Mouse (Mus musculus) adrenal gland, postnatal 25 days (tissue): ENCODE measurements around the gene Slc30a3. TPM values are rescaled to one million over a fixed set of nuclear protein-coding genes. Genes with fewer than 3 reads are reported as not detected.
A peak's percentile ranks its signal among the peaks of the same experiment; 100 is the strongest.

Experiments
- DNase-seq: peaks from one replicate; pipeline ENCODE4 v3.0.0; 2021; ENCODE audit warnings: mixed read lengths
- long read RNA-seq: library from polyadenylated mRNA; stranded (forward); transcript quantifications from one replicate; pipeline ENCODE4 v2.0.0, GENCODE M21; 2021
- total RNA-seq: library from RNA; stranded (reverse); gene quantifications from 2 replicates; pipeline ENCODE4 v1.2.3, GENCODE M21; 2021

Gene Slc30a3
- total RNA-seq = not detected in 2 replicates
- long read RNA-seq, partial matches to known transcripts = 1 of 1 reads
- long read RNA-seq, other reads (novel, unspliced or antisense) = 0 of 1 reads

- no peak for DNase-seq
Measured at GRCm38 (mm10) chr5:31108000-31108490, at the start of gene Slc30a3. Gene Slc30a3, minus strand, starts transcription at chr5:31108237.

GRCm38 (mm10) chr5:31154152-31154553 is 46.1 kb upstream of the Slc30a3 start, which contains the start of gene Mpv17:
Gene Mpv17, minus strand, starts transcription at chr5:31154251.
- peak; percentile 79 for DNase-seq

DNA sequence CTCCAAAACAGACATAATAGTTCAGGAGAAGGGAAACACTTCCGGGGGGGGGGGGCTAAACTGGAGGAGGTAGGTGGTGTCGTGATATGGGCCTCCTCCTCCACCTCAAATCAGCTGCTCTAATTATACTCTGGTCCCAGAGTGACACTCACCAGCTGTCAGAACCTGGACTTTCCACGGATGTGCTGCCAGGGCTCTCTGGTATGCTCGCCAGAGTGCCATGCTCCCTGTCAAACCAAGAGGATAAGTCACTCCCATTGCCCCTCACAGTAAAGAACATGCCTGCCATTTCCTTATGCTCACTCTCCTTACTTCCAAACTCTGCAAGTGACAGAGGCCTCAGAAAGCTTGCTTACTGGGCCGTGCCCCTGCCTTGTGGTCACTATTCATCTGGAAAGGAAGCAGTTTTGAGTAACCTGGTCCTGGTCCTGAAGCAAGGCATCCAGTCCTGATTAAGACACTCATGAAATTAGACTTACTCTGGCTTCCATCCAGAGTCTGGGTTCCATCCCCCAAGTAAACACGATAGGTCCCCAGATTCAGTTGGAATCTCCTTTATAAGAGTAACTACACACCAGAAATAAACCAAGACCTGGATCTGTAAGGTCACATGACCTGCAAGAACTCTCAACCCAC is 45.6 kb upstream of the Slc30a3 start:
- DNase-seq = no peak

DNA sequence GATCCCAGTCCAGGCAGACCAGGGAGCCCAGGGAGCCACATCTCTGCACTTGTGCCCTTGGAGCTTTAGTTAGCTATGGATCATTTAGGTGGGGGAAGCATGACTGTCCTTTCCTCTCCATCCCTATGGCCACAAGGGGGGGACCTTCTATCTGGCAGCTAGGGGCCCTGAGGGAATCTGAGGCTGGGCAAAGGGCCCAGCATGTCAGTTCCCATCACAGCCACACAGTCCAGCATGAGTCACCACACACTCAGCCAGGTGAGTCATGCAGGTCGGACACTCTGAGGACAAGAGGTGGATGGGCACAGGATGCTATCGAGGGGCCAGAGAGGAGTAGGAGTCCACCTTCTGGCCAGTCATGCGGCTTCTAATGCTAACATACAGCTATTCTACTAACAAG is 43.7 kb upstream of the Slc30a3 start:
- DNase-seq = peak; percentile 45

DNA sequence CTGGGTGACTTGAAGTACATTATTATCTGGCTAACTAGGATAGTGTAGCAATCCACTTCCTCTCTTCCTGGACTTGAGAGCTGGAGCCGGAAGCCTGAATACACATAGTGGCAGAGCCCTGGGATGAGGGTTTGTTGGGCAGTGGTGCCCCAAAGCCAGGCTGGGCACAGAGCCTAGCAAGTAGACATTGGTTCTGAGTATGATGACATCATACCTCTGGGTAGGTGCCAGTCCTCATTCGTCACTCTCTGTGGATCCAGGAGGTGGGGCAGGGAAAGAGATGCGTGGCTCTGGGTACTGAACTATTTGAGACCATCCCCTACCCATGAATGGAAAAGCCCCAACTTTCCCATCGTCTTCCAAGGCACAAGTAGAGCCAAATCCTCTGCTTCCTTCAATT is 41.7 kb upstream of the Slc30a3 start:
- peak; percentile 51 for DNase-seq

DNA sequence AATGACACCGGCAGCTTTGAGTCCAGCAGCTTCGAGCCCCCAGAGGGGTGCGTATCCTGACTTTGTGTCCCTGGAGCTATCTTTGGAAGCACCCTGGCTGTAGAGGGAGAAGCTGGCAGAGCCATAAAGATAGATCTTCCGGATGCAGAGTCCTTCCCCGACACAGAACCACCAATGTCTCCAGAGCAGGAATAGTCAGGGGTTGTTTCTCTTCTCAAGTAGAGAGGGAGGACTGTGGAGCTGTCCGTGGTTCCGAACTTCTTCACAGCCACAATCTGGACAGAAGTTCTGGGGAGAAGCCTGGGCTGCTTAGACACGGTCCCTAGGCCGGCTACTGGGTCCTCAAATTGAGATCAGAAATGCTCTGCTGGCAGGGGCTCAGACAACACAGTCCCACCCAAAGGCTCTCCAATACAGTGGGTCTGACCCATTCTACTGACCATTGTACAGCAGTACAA is 31.0 kb upstream of the Slc30a3 start:
- DNase-seq = peak; percentile 38

GRCm38 (mm10) chr5:31138241-31138967 is 30.4 kb upstream of the Slc30a3 start, which contains the start of gene Ucn:
Gene Ucn, minus strand, starts transcription at chr5:31138829.
- DNase-seq = no peak

GRCm38 (mm10) chr5:31137658-31138057 is 29.6 kb upstream of the Slc30a3 start:
- DNase-seq = no peak

DNA sequence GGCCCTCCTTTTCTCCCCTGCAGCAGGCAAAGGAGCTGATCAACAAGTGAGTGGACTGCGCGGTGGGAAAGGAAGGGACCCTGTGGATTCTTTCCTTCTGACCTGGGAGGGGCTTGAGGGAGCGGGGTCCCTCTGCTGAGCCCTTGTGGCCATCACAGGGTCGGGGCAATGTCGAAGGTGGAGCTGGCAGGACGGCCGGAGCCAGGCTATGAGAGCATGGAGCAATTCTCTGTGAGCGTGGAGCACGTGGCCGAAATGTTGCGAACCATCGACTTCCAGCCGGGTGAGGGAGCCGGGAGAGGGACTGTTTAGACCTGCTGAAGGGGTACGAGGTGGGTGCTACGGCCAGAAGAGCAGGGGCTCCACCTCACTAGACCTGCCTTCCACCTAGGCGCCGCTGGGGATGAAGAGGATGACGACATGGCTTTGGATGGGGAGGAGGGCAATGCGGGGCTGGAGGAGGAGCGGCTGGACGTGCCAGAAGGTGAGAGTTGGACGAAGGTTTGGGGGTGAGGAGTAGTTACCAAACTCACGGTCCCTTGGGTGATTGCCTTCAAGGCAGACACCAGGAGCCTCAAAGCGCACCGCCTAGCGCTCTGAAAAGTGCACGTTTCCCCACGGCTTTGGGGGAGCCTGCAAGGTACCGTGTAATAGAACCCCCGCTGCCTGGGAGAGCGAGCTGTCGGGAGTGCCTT is 28.8 kb upstream of the Slc30a3 start:
- no peak for DNase-seq

DNA sequence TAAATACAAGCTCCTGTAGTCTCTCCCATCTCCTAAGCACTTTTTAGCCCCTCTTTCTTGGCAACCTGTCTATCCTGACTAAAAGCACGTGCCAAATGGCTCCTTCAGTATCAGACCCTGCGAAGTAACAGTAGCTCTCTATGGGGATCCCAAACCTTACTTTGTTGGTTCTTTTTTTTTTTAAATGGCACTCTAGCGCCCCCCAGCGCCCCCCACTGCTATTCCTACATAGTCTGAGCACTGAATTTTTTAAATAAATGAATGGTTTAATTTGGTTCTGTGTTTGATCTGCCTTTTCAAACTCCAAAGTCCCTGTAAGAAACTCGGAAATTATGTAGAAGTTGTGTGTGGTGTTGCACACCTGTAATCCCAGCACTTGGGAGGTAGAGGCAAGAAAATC is 18.0 kb upstream of the Slc30a3 start:
- no peak for DNase-seq

DNA sequence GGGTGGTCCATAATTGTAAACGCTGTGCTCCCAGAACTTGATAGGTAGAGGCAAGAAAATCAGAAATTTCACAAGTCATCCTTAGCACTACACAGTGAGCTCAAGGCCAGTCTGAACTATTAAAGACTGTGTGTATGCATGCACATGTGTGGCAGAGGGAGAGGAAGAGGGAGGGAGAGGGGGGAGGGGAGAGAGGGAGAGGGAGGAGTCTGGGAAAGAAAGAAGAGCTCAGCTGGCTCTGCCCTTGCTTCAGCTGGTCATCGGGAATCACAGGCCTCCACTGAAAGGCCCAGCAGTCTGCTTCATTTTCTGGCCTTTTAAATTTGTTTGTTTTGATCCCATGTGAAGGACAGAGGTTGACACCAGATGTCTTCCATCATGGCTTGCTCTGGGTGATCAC is 15.4 kb upstream of the Slc30a3 start:
- no peak for DNase-seq

GRCm38 (mm10) chr5:31121111-31121510 is 13.1 kb upstream of the Slc30a3 start:
- no peak for DNase-seq

DNA sequence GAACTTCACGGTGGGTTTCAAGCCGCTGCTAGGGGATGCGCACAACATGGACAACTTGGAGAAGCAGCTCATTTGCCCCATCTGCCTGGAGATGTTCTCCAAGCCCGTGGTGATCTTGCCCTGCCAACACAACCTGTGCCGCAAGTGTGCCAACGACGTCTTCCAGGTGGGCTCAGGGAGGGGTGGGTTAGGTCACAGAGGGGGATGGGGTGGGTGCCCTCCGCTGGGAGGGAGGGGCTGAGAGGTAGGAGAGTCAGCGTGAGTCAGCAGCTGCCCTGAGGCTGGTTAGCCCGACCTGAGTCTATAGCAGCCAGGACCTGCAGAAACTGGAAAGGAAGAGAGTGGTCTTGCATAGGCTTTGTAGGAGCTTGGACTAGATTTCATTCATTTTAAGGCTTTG is 8.9 kb upstream of the Slc30a3 start:
- no peak for DNase-seq

DNA sequence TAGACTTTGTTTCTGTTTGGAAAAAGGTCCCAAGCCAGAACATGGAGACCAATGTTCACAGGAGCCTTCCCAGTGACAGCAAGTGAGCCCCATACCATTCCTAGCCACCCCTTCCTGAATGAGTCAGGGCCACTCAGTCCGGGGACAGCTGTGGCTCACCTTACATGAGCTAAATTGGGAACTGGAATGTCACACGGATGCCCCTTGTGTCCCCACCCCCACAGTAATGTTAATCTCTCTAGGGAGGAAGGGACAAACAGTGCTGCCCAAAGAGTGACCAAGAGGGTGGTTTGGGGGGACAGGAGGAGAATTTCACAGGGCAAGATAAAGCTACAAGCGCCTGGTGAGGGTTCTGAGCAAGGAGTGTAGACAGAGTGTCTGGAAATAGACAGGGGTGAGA is 8.3 kb upstream of the Slc30a3 start, which contains the start of gene Trim54:
TSS of gene Trim54 (plus strand) at position 359 of the 400 bp plus-strand sequence.
- DNase-seq = no peak

DNA sequence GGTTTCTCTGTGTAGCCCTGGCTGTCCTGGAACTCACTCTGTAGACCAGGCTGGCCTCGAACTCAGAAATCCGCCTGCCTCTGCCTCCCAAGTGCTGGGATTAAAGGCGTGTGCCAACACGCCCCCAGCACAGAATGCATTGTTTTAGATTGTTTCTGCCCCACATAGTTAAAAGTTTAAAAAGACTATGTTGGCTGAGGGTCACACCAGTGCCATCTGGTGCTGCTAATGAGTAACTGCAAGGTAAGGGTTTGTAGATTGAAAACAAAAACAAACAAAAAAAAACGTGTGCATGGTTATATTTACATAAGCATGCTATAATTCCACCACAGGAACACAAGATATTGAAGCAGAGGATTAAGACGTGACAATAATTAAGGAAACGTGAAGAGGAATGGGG is 2.7 kb upstream of the Slc30a3 start:
- DNase-seq = no peak

DNA sequence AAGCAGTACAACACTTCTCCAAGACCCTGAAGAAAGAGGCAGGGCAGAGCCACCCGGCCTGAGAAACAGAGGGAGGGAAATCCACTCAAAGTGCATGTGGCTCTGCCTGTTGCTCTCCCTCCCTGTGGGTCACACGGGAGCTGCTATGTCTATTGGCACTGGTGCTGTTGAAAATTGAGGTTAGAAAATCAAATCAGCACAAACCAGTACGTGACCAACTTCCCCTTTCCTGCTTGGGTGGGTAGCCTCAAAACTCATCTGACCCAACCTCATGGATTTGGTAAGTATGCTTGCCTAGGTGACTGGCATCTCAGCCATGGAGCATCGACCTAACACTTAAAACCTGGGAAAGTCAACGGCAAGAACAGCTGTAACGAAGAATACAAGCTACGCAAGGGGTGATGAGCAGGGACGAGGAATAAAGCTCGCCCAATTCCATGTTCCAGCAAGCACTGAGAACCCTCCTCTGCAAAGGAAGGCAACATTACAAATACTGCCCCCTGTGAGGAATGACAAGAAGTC is 2.2 kb downstream of the Slc30a3 start, which contains the start of gene Dnajc5g:
TSS of gene Dnajc5g (plus strand) at position 472 of the 522 bp plus-strand sequence.
- no peak for DNase-seq

GRCm38 (mm10) chr5:31095711-31096480 is 12.1 kb downstream of the Slc30a3 start:
- DNase-seq = no peak

- peak; percentile 37 for DNase-seq
Measured at GRCm38 (mm10) chr5:31094799-31095691, 13.0 kb downstream of the Slc30a3 start.

GRCm38 (mm10) chr5:31094100-31094798 is 13.8 kb downstream of the Slc30a3 start:
- no peak for DNase-seq
